Mouse (Mus musculus): ENCODE measurements around the gene Akip1. TPM values are rescaled to one million over a fixed set of nuclear protein-coding genes. Genes with fewer than 3 reads are reported as not detected.

The Akip1 gene
- polyA plus RNA-seq, 1 experiment from 2014 or later = 20.7 TPM

DNA sequence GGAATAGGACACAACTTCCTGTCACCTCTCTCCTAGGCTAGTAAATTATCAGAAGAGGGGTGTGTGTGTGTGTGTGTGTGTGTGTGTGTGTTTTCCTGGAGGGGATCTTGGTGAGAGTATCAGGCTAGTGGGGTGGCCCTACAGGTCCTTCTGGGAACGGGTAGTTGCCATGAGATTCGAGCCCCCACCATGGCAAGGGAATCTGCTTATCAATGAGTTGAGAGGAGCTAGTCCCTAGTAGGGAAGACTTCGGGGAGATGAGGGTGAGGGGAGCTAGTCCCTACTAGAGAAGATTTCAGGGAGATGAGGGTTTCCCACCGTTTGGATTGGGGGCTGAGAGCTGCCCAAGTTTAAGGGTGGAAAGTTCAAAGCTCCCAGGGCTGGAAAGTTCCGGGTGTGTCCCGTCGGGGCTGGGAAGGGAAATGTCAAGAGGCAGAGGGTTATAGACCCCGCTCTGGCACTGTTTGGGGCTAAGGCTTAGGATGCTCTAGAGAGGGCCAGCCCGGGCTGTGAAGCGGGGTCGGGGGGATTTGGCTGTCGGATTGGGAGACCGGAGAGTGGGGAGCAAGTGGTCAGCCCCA is 48.0 kb downstream of the Akip1 start:
- Histone ChIP-seq H3K9ac (ENCODE audit: low read length) (peak overlapping the region; percentile 96), H3K4me3 (ENCODE audit: low read depth, low read length) (peak overlapping the region; percentile 88), H3K9me3 (ENCODE audit: control insufficient read depth, low read length) (no peaks in the 10 kb centered on the region), H3K4me1 (ENCODE audit: control insufficient read depth, insufficient read depth, low read length) (peaks cover 11% of the 10 kb centered on the region), H3K27me3 (ENCODE audit: control insufficient read depth, insufficient read depth, low read length) (no peaks in the 10 kb centered on the region), H3K27ac (ENCODE audit: low read depth, low read length) (peak overlapping the region; percentile 61), H3K36me3 (ENCODE audit: control insufficient read depth, insufficient read depth, low read length) (no peaks in the 10 kb centered on the region), H3K4me2 (peak overlapping the region; percentile 95)
- DNase-seq (ENCODE audit: low spot score, missing footprints) (peak; percentile 85), ATAC-seq (ENCODE audit: low FRiP score) (peak; percentile 2; the same call in 1 of the 2 replicates)
- 5% methylated on average over 13 of the region's 13 CpGs for WGBS

DNA sequence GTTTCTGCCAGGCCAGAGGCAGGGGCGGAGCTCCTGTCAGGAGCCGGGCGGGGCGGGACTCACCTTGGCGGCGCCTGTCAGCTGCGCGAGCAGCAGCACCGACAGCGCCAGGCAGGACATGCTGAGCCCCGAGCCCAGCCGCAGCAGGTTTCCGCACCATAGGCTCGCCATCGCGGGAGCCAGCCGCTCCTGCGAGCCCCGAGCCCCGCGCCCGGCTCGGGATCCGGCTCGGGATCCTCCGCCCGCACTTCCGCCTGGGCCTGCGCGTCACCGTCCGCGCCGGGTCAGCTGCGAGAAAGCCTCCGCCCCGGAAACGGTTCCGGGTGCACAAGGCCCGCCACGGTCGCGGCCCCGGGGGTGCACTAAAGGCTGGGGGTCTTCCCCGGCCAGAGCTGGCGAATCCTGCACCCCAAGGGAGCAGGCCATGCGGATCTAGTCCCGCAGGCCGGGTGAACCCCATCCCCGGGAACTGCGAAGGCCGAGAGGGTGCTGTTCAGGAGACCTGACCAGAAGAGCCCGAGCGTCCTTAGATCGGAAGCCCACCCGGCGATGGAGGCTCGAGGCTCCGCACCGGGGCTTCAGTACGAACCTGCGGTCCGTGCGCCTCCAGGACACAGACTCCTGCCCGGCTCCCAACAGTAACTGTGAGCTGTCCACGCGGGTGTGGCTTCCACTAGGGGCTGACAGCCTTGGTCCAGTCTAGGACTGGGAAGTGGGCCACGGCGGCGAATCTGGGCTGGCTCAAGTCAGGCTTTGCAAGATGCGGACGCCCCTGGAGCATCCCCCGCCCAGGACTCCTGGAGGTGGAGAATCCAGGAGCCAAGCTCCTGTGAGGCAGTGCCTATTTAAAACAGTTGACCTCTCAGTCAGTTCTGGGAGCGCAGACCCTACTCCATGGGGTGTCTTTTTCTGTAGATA is 48.8 kb downstream of the Akip1 start, which contains the start of gene Tmem9b:
TSS of gene Tmem9b (minus strand) at position 868 of the 918 bp plus-strand sequence.
- H3K36me3 ChIP-seq (ENCODE audit: control insufficient read depth, insufficient read depth, low read length) = no peaks in the 10 kb centered on the region
- WGBS = under 1% methylated on average over 74 of the region's 74 CpGs
- ATAC-seq (ENCODE audit: low FRiP score) = peak; percentile 91
- H3K27ac ChIP-seq (ENCODE audit: low read depth, low read length) = peak within 1 kb of the TSS; percentile 61
- peak; percentile 96 for DNase-seq (ENCODE audit: low spot score, missing footprints)
- no peaks in the 10 kb centered on the region for H3K27me3 ChIP-seq (ENCODE audit: control insufficient read depth, insufficient read depth, low read length)
- peaks cover 11% of the 10 kb centered on the region for H3K4me1 ChIP-seq (ENCODE audit: control insufficient read depth, insufficient read depth, low read length)
- no peaks in the 10 kb centered on the region for H3K9me3 ChIP-seq (ENCODE audit: control insufficient read depth, low read length)
- H3K9ac ChIP-seq (ENCODE audit: low read length) = peak within 1 kb of the TSS; percentile 96
- H3K4me2 ChIP-seq = peak within 1 kb of the TSS; percentile 95
- H3K4me3 ChIP-seq (ENCODE audit: low read depth, low read length) = peak within 1 kb of the TSS; percentile 88

DNA sequence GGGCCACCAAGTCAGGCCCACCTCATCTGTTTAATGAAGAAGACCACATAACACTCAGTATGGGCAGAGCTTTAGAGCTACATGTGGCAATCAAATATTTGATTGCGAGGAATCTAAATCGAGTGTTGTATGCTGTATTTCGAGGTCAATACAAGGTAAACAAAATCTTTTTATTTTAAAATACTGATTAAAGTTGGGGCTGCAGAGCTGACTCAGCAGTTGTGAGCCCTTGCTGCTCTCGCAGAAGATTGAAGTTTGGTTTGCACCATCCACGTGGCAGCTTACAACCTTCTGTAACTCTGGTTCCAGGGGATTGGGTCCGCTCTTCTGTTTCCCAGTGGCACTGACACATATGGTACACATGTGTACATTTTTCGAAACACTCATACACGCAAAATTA is 50.5 kb downstream of the Akip1 start:
- Histone ChIP-seq H3K9me3 (ENCODE audit: control insufficient read depth, low read length) (no peaks in the 10 kb centered on the region), H3K36me3 (ENCODE audit: control insufficient read depth, insufficient read depth, low read length) (no peaks in the 10 kb centered on the region), H3K4me1 (ENCODE audit: control insufficient read depth, insufficient read depth, low read length) (peaks cover 11% of the 10 kb centered on the region), H3K27ac (ENCODE audit: low read depth, low read length) (no peak overlapping the region), H3K9ac (ENCODE audit: low read length) (no peak overlapping the region), H3K4me3 (ENCODE audit: low read depth, low read length) (no peak overlapping the region), H3K4me2 (no peak overlapping the region), H3K27me3 (ENCODE audit: control insufficient read depth, insufficient read depth, low read length) (no peaks in the 10 kb centered on the region)
- no peak for DNase-seq (ENCODE audit: low spot score, missing footprints)
- 94% methylated on average over 8 of the region's 8 CpGs for WGBS
- ATAC-seq (ENCODE audit: low FRiP score) = no peak

DNA sequence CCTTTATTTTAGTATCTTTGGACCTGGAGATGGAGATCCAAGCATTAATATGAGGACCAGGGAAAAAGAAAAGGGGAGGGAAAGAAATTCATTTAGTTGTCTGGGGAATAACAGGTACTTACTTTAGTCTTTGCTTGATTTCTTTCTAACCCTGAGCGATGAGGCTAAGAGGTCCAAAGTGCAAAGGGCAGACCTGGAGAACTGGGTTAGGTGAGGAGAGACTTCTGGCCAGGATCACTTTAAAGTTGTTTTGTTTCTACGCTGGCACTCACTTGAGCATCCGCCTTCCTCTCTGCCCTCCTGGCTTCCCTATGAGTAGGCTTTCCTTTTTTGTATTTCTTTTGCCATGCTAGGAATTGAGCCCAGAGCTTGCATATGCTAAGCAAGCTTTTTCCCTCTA is 52.8 kb downstream of the Akip1 start:
- H3K27me3 ChIP-seq (ENCODE audit: control insufficient read depth, insufficient read depth, low read length) = no peaks in the 10 kb centered on the region
- DNase-seq (ENCODE audit: low spot score, missing footprints) (no peak), ATAC-seq (ENCODE audit: low FRiP score) (no peak)
- H3K4me2 ChIP-seq = no peak overlapping the region
- H3K4me3 ChIP-seq (ENCODE audit: low read depth, low read length) = no peak overlapping the region
- H3K27ac ChIP-seq (ENCODE audit: low read depth, low read length) = no peak overlapping the region
- H3K36me3 ChIP-seq (ENCODE audit: control insufficient read depth, insufficient read depth, low read length) = no peaks in the 10 kb centered on the region
- peaks cover 9% of the 10 kb centered on the region for H3K4me1 ChIP-seq (ENCODE audit: control insufficient read depth, insufficient read depth, low read length)
- H3K9ac ChIP-seq (ENCODE audit: low read length) = no peak overlapping the region
- 92% methylated on average over 3 of the region's 3 CpGs for WGBS
- no peaks in the 10 kb centered on the region for H3K9me3 ChIP-seq (ENCODE audit: control insufficient read depth, low read length)

Other genes with a start within 250 kb of the Akip1 start
- gene Trim66, start 195.6 kb upstream of the Akip1 start, polyA plus RNA-seq (2014; fragmentation: Nextera tagmentation; extraction: Ambion mirVana) = 0.29 and 0.40 TPM in 2 replicates
- gene Rpl27a, start 184.5 kb upstream of the Akip1 start, polyA plus RNA-seq (2014; fragmentation: Nextera tagmentation; extraction: Ambion mirVana) = 116 and 127 TPM in 2 replicates
- gene St5, start 85 bp upstream of the Akip1 start, polyA plus RNA-seq (2014; fragmentation: Nextera tagmentation; extraction: Ambion mirVana) = 37.9 and 41.6 TPM in 2 replicates
- not detected in 2 replicates for gene BC051019, start 20.2 kb downstream of the Akip1 start, polyA plus RNA-seq (2014; fragmentation: Nextera tagmentation; extraction: Ambion mirVana)
- 0.20 TPM in 1 of 2 replicates, not detected in the other for gene Ascl3, start 28.0 kb downstream of the Akip1 start, polyA plus RNA-seq (2014; fragmentation: Nextera tagmentation; extraction: Ambion mirVana)
- 63.9 and 69.4 TPM in 2 replicates for gene Tmem9b, start 49.2 kb downstream of the Akip1 start, polyA plus RNA-seq (2014; fragmentation: Nextera tagmentation; extraction: Ambion mirVana)
- 1.1 and 1.3 TPM in 2 replicates for gene Nrip3, start 78.3 kb downstream of the Akip1 start, polyA plus RNA-seq (2014; fragmentation: Nextera tagmentation; extraction: Ambion mirVana)
- 3.6 and 4.2 TPM in 2 replicates for gene Scube2, start 162.0 kb downstream of the Akip1 start, polyA plus RNA-seq (2014; fragmentation: Nextera tagmentation; extraction: Ambion mirVana)

Measured in midbrain, embryonic 11.5 days (tissue).